Mouse (Mus musculus) T-helper 1 cell (primary cell): ENCODE measurements around the gene C1ql2.

Experiments
- in situ Hi-C: fragments of 300-600 bp; cut with MboI, MseI; formaldehyde crosslinking; loops from one replicate; pipeline ENCODE4 v1.15.1; 2025; ENCODE audit warnings: high pct_unique_total_duplicates

Gene C1ql2

GRCm38 (mm10) chr1:120340419-120341171 lies at the start of gene C1ql2:
TSS of gene C1ql2 (plus strand) at chr1:120340582.
- in situ Hi-C loops: no loop called here

- in situ Hi-C loops: no loop called here
Measured at GRCm38 (mm10) chr1:120291709-120292108, 48.7 kb upstream of the C1ql2 start.

GRCm38 (mm10) chr1:120293803-120294202 lies 46.6 kb upstream of the C1ql2 start:
- in situ Hi-C loops: no loop called here

- in situ Hi-C loops: no loop called here
Measured at GRCm38 (mm10) chr1:120296936-120297335, 43.4 kb upstream of the C1ql2 start.

GRCm38 (mm10) chr1:120305801-120306200 lies 34.6 kb upstream of the C1ql2 start:
- in situ Hi-C loops: no loop called here

- in situ Hi-C loops: no loop called here
Measured at GRCm38 (mm10) chr1:120321270-120322021, 18.9 kb upstream of the C1ql2 start.

GRCm38 (mm10) chr1:120323131-120323561 lies 17.2 kb upstream of the C1ql2 start:
- in situ Hi-C loops: no loop called here

- in situ Hi-C loops: no loop called here
Measured at GRCm38 (mm10) chr1:120327714-120328113, 12.7 kb upstream of the C1ql2 start.

GRCm38 (mm10) chr1:120328212-120328611 lies 12.2 kb upstream of the C1ql2 start:
- in situ Hi-C loops: no loop called here

- in situ Hi-C loops: no loop called here
Measured at GRCm38 (mm10) chr1:120331841-120332240, 8.5 kb upstream of the C1ql2 start.

GRCm38 (mm10) chr1:120337970-120338369 lies 2.4 kb upstream of the C1ql2 start:
- in situ Hi-C loops: no loop called here

- in situ Hi-C loops: no loop called here
Measured at GRCm38 (mm10) chr1:120341172-120341675, 842 bp downstream of the C1ql2 start.

- in situ Hi-C loops: no loop called here
Measured at GRCm38 (mm10) chr1:120341811-120342370, 1.5 kb downstream of the C1ql2 start.

GRCm38 (mm10) chr1:120342371-120342821 lies 2.0 kb downstream of the C1ql2 start:
- in situ Hi-C loops: no loop called here

- in situ Hi-C loops: no loop called here
Measured at GRCm38 (mm10) chr1:120345001-120345400, 4.6 kb downstream of the C1ql2 start.

GRCm38 (mm10) chr1:120354387-120354786 lies 14.0 kb downstream of the C1ql2 start:
- in situ Hi-C loops: loop anchor here (5.0 kb wide), 1 partner anchor 833 kb away; no protein-coding TSS in a partner anchor

GRCm38 (mm10) chr1:120357371-120358274 lies 17.2 kb downstream of the C1ql2 start:
- in situ Hi-C loops: no loop called here

- in situ Hi-C loops: no loop called here
Measured at GRCm38 (mm10) chr1:120363638-120364037, 23.3 kb downstream of the C1ql2 start.

- in situ Hi-C loops: no loop called here
Measured at GRCm38 (mm10) chr1:120368138-120368537, 27.8 kb downstream of the C1ql2 start.

- in situ Hi-C loops: no loop called here
Measured at GRCm38 (mm10) chr1:120374131-120374530, 33.7 kb downstream of the C1ql2 start.

- in situ Hi-C loops: no loop called here
Measured at GRCm38 (mm10) chr1:120374832-120375231, 34.5 kb downstream of the C1ql2 start.
